Mouse (Mus musculus): ENCODE results near the gene Apoh. TPM values are rescaled to one million over a fixed set of nuclear protein-coding genes. Genes with fewer than 3 reads are reported as not detected.

Apoh gene
- polyA plus RNA-seq, 1 experiment from 2014 or later: 0.36 TPM

GRCm38 (mm10) chr11:108443893-108444563 lies 100.9 kb downstream of the Apoh start:
- Histone ChIP-seq H3K4me3 (no peak overlapping the region), H3K9me3 (no peaks in the 10 kb centered on the region), H3K27me3 (ENCODE audit: insufficient read depth, poor library complexity, severe bottlenecking) (no peaks in the 10 kb centered on the region), H3K27ac (no peak overlapping the region), H3K4me1 (no peaks in the 10 kb centered on the region), H3K36me3 (peaks cover 12% of the 10 kb centered on the region; the same call in 1 of the 2 replicates)
- WGBS: 89% methylated on average over 11 of the region's 11 CpGs
- DNase-seq (ENCODE audit: low spot score): no peak

GRCm38 (mm10) chr11:108447148-108447547 lies 104.0 kb downstream of the Apoh start:
- no peak overlapping the region for H3K4me3 ChIP-seq
- H3K9me3 ChIP-seq: no peaks in the 10 kb centered on the region
- no peak overlapping the region for H3K27ac ChIP-seq
- no peaks in the 10 kb centered on the region for H3K27me3 ChIP-seq (ENCODE audit: insufficient read depth, poor library complexity, severe bottlenecking)
- no peak for DNase-seq (ENCODE audit: low spot score)
- no peaks in the 10 kb centered on the region for H3K4me1 ChIP-seq
- H3K36me3 ChIP-seq: peaks cover 7% of the 10 kb centered on the region

GRCm38 (mm10) chr11:108449811-108450210 lies 106.7 kb downstream of the Apoh start:
- DNase-seq (ENCODE audit: low spot score): no peak
- Histone ChIP-seq H3K9me3 (no peaks in the 10 kb centered on the region), H3K27ac (no peak overlapping the region), H3K36me3 (peaks cover 5% of the 10 kb centered on the region), H3K27me3 (ENCODE audit: insufficient read depth, poor library complexity, severe bottlenecking) (no peaks in the 10 kb centered on the region), H3K4me3 (no peak overlapping the region), H3K4me1 (no peaks in the 10 kb centered on the region)
- WGBS: 33% methylated on average over 3 of the region's 3 CpGs

- H3K27ac ChIP-seq: no peak overlapping the region
- DNase-seq (ENCODE audit: low spot score): no peak
- no peak overlapping the region for H3K4me3 ChIP-seq
- peaks cover 6% of the 10 kb centered on the region; the same call in 1 of the 2 replicates for H3K36me3 ChIP-seq
- 81% methylated on average over 3 of the region's 3 CpGs for WGBS
- H3K27me3 ChIP-seq (ENCODE audit: insufficient read depth, poor library complexity, severe bottlenecking): no peaks in the 10 kb centered on the region
- H3K9me3 ChIP-seq: no peaks in the 10 kb centered on the region
- peaks cover 13% of the 10 kb centered on the region for H3K4me1 ChIP-seq
Measured at GRCm38 (mm10) chr11:108459599-108459998, 116.4 kb downstream of the Apoh start.

Other genes with a start within 250 kb of the Apoh start
- gene Prkca, start 574 bp downstream of the Apoh start, polyA plus RNA-seq (2016; fragmentation: Nextera tagmentation; extraction: Ambion mirVana): 9.2 and 11.3 TPM in 2 replicates
- 8.0 and 11.6 TPM in 2 replicates for gene Cep112, start 81.8 kb downstream of the Apoh start, polyA plus RNA-seq (2016; fragmentation: Nextera tagmentation; extraction: Ambion mirVana)